Mouse (Mus musculus): ENCODE measurements around the gene Myh10.

Gene Myh10

DNA sequence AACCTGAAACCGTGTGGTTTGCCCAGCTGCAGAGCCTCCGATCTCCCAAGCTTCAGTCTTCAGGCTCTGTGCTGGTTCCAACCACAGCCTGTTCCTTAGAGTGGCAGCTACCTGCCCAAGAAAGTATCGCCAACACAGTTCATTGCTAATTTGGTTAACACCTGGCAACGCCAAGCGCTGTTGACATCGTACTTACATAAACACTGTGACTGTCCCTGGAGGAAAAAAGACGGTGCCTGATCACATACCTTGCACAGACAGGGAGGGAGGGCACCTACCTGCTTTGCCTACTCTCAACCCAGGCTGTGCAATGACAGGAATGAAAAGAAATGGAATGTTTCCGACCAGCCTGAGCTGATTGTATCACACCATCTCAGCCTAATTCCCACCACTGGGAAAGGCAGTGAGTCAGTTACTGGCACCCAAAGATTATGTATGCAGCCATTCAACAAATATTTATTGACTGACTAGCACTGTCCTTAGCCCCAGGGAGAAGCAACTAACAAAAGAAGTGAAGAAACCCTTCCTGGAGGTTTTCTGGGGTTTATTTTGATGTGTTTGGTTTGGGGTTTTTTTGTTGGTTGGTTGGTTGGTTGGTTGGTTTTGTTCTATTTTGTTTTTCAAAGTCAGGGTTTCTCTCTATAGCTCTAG, 168.7 kb downstream of the Myh10 start:
- peak; percentile 38 for DNase-seq (ENCODE audit: low read depth)

DNA sequence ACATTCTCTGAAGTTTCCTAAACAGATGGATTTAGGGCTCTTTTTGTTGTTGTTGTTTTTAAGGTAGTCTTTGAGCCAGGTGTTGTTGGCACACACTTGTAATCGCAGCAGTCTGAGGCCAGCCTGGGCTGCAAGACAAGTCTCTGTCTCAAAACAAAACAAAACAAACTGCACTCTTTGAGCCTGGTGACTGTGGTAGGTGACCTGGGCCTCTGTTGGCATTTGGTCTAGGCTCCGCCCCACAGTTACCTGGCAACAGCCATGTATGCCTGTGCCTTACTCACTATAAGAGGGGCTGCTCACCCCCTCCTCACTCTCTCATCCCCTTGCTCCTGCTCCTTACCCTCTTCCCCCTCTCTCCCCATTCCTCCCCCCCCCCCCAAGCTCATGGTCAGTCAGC, 170.9 kb downstream of the Myh10 start:
- DNase-seq (ENCODE audit: low read depth), result no peak

- no peak for DNase-seq (ENCODE audit: low read depth)
Measured at GRCm38 (mm10) chr11:68863631-68864091, 172.3 kb downstream of the Myh10 start.

GRCm38 (mm10) chr11:68864544-68865189, 173.3 kb downstream of the Myh10 start:
- DNase-seq (ENCODE audit: low read depth), result peak; percentile 70

Data from NIH3T3 (cell line).